In genomic region chr16:4894201-4894908, GRCm38 (mm10) we compare ENCODE assay signal across 19 mouse cellular contexts. TPM values are rescaled to one million over a fixed set of nuclear protein-coding genes. Genes with fewer than 3 reads are reported as not detected.
DNase-seq lines count a peak whose midpoint lies in the region; TF ChIP-seq lines count a peak whose summit lies in the region.
"Had no signal": no experiment of that assay in that cellular context is flagged by ENCODE, and none has a peak within 500 bp of the region (broad histone marks: within the 10 kb centered on the region; RNA-seq: fewer than 3 reads in every experiment).

No protein-coding gene starts in this region.

- TF ChIP-seq CTCF in spleen, adult 2 months (IDR thresholded peaks at IDR 0.05; ENCODE audit: extremely low read depth, insufficient read depth, insufficient read length, insufficient replicate concordance), result no peak
- TF ChIP-seq CTCF in thymus, adult 2 months (IDR thresholded peaks at IDR 0.05; ENCODE audit: borderline replicate concordance, control insufficient read depth, extremely low read depth, insufficient read depth, low read length, poor library complexity), result no peak

- H3K36me3 ChIP-seq in spleen, adult 2 months (ENCODE audit: control insufficient read depth, insufficient read depth, low read length), result 0 out of 2 replicates have a peak, but pooled peaks cover 4% of the 10 kb centered on the region
- no peaks in the 10 kb centered on the region for H3K36me3 ChIP-seq in thymus, adult 2 months (ENCODE audit: control insufficient read depth, insufficient read depth, low read length)

- H3K4me3 ChIP-seq in spleen, adult 2 months (ENCODE audit: extremely low read depth, insufficient read depth, insufficient read length), result no peak overlapping the region
- H3K4me3 ChIP-seq in thymus, adult 2 months (ENCODE audit: control insufficient read depth, insufficient read depth, low read length), result no peak overlapping the region
- H3K4me3 ChIP-seq: erythroblast, embryonic 14.5 days; liver, embryonic 15.5 days had no signal

- peak overlapping the region; percentile 2; the same call in 1 of the 2 replicates for H3K27ac ChIP-seq in spleen, adult 2 months (ENCODE audit: insufficient read depth, low read length)
- H3K27ac ChIP-seq in thymus, adult 2 months (ENCODE audit: control insufficient read depth, insufficient read depth, low read length), result no peak overlapping the region
- H3K27ac ChIP-seq: hindbrain, embryonic 14.5 days; liver, embryonic 15.5 days had no signal

- WGBS in spleen, adult 2 months, result 56% methylated on average over 7 of the region's 7 CpGs
- 89% methylated on average over 7 of the region's 7 CpGs for WGBS in thymus, adult 2 months

- peaks cover 31% of the 10 kb centered on the region for H3K4me1 ChIP-seq in spleen, adult 2 months (ENCODE audit: control insufficient read depth, insufficient read depth, insufficient read length)
- H3K4me1 ChIP-seq in thymus, adult 2 months (replicated peaks; ENCODE audit: control insufficient read depth, insufficient read depth, low read length), result peaks cover 6% of the 10 kb centered on the region

- peak; percentile 95 for DNase-seq in heart, adult 11 months
- no peak for DNase-seq in heart, adult 8-10 months (ENCODE audit: low spot score)
- peak; percentile 43 for DNase-seq in kidney, adult 9 months
- no peak for DNase-seq in kidney, adult 18-20 months
- no peak for DNase-seq in spleen, adult 2 months (ENCODE audit: low read depth in 1 of 2, low spot score in 2 of 2)
- no peak for DNase-seq in spleen, adult 12 weeks (ENCODE audit: low spot score)
- no peak for DNase-seq in T-cell, adult 2 months (ENCODE audit: low spot score)
- DNase-seq in thymus, adult 2 months, result no peak
- DNase-seq: adrenal gland, postnatal 14 days; cerebellum, postnatal 14 days; gastrocnemius, postnatal 14 days; kidney, adult 8-10 months; midbrain, embryonic 14.5 days had no signal

- no peaks in the 10 kb centered on the region for H3K27me3 ChIP-seq in spleen, adult 2 months (ENCODE audit: control insufficient read depth, insufficient read depth, low read length)
- no peaks in the 10 kb centered on the region for H3K27me3 ChIP-seq in thymus, adult 2 months (ENCODE audit: control insufficient read depth, insufficient read depth, low read length)
- H3K27me3 ChIP-seq: liver, embryonic 15.5 days had no signal

- TF ChIP-seq POLR2A in spleen, adult 2 months (IDR thresholded peaks at IDR 0.05; ENCODE audit: low read depth, low read length), result no peak
- no peak for TF ChIP-seq POLR2A in thymus, adult 2 months (IDR thresholded peaks at IDR 0.05; ENCODE audit: control insufficient read depth, extremely low read depth, insufficient read depth, low read length, poor library complexity)

RNA-seq across cellular contexts. Expression of gene Mgrn1, which starts 8.3 kb away (rescaled TPM):
- 100 to 1,000 TPM; 166 to 200 (median 185) TPM for total RNA-seq in heart, adult 8-10 months (2022)
- polyA plus RNA-seq in spleen, adult 2 months (2012; rRNA removed), result 103 and 134 TPM in 2 replicates
- polyA plus RNA-seq in thymus, adult 2 months (2012; rRNA removed), result 89.2 and 98.3 TPM in 2 replicates

RNA-seq across cellular contexts. Expression of gene Ubald1, which starts 14.2 kb away (rescaled TPM):
- total RNA-seq in heart, adult 8-10 months (2022), result 10 to 100 TPM; 14.6 to 20.6 (median 19.2) TPM
- 65.6 and 67.6 TPM in 2 replicates for polyA plus RNA-seq in spleen, adult 2 months (2012; rRNA removed)
- 92.4 and 107 TPM in 2 replicates for polyA plus RNA-seq in thymus, adult 2 months (2012; rRNA removed)

RNA-seq across cellular contexts. Expression of gene Nudt16l1, which starts 44.2 kb away (rescaled TPM):
- total RNA-seq in heart, adult 8-10 months (2022), result 10 to 100 TPM; 14.2 to 20.0 (median 16.6) TPM
- polyA plus RNA-seq in spleen, adult 2 months (2012; rRNA removed), result 70.3 and 78.4 TPM in 2 replicates
- 139 and 151 TPM in 2 replicates for polyA plus RNA-seq in thymus, adult 2 months (2012; rRNA removed)

RNA-seq across cellular contexts. Expression of gene 4930562C15Rik, which starts 59.1 kb away (rescaled TPM):
- total RNA-seq in heart, adult 8-10 months (2022), result not detected
- not detected in 2 replicates for polyA plus RNA-seq in spleen, adult 2 months (2012; rRNA removed)
- 0.13 TPM in 1 of 2 replicates, not detected in the other for polyA plus RNA-seq in thymus, adult 2 months (2012; rRNA removed)
- total RNA-seq: adrenal gland, postnatal 14 days; gastrocnemius, postnatal 14 days; layer of hippocampus, adult 8-10 months; left cerebral cortex, postnatal 25 days had no signal
- polyA plus RNA-seq: erythroblast, embryonic 14.5 days; G1E had no signal

Comparison
In these comparisons a context has a peak if more than half of its experiments do, and no peak if none do; other contexts are left out.
1. DNase-seq: peak in heart, adult 11 months (single experiment) and kidney, adult 9 months (single experiment); none in heart, adult 8-10 months (single experiment), kidney, adult 18-20 months (single experiment), spleen, adult 2 months (0 of 2), spleen, adult 12 weeks (single experiment), T-cell, adult 2 months (single experiment) and thymus, adult 2 months (single experiment).